Mouse (Mus musculus) intestine, embryonic 15.5 days (tissue): ENCODE data around the gene Cep89. TPM values are rescaled to one million over a fixed set of nuclear protein-coding genes. Genes with fewer than 3 reads are reported as not detected.

Source experiments
- ATAC-seq: fragments of 200-750 bp; cut with Nextera tagmentation; 2 replicates; pipeline ENCODE4 v1.8.0; 2017; ENCODE audit warnings: moderate TSS enrichment, moderate library complexity
- H3K27ac ChIP-seq: fragments of 300-500 bp; sonication (generic); 2 replicates; pipeline ENCODE4 v1.5.1; 2015; ENCODE audit warnings: mild to moderate bottlenecking, inconsistent platforms
- H3K27me3 ChIP-seq: fragments of 300-500 bp; sonication (generic); replicated peaks from 2 replicates; pipeline ENCODE4 v1.6.1; 2015; ENCODE audit warnings: inconsistent platforms
- H3K36me3 ChIP-seq: fragments of 300-500 bp; sonication (generic); 2 replicates; pipeline ENCODE4 v1.6.1; 2015; ENCODE audit warnings: inconsistent platforms
- H3K4me1 ChIP-seq: fragments of 300-500 bp; sonication (generic); replicated peaks from 2 replicates; pipeline ENCODE4 v1.6.1; 2015; ENCODE audit warnings: inconsistent platforms
- H3K4me2 ChIP-seq: fragments of 300-500 bp; sonication (generic); replicated peaks from 2 replicates; pipeline ENCODE4 v1.6.1; 2015; ENCODE audit warnings: mild to moderate bottlenecking, inconsistent platforms
- H3K4me3 ChIP-seq: fragments of 300-500 bp; sonication (generic); replicated peaks from 2 replicates; pipeline ENCODE4 v1.5.1; 2015; ENCODE audit warnings: inconsistent platforms
- H3K9ac ChIP-seq: fragments of 300-500 bp; sonication (generic); 2 replicates; pipeline ENCODE4 v1.6.1; 2015; ENCODE audit warnings: inconsistent platforms
- H3K9me3 ChIP-seq: fragments of 300-500 bp; sonication (generic); 2 replicates; pipeline ENCODE4 v1.6.1; 2016; ENCODE audit warnings: inconsistent platforms
- WGBS: fragments of 180-500 bp; shearing (Covaris S2); methylation state at CpG from one replicate; pipeline ENCODE4 v1.1.7; 2015; 5-methylcytosine and 5-hydroxymethylcytosine counted together
- polyA plus RNA-seq: library from polyadenylated mRNA; unstranded; fragments of >200 nt; fragmentation: Nextera tagmentation; extraction: Ambion mirVana; gene quantifications from 2 replicates; pipeline ENCODE4 v1.2.1, GENCODE M21; 2015

Gene Cep89
- polyA plus RNA-seq, 1 experiment from 2014 or later, result 43.2 TPM

- Histone ChIP-seq H3K4me1 (peaks cover 15% of the 10 kb centered on the region), H3K4me2 (no peak overlapping the region), H3K36me3 (0 out of 2 replicates have a peak, but pooled peaks cover 11% of the 10 kb centered on the region), H3K27ac (peak overlapping the region; percentile 14; the same call in 1 of the 2 replicates), H3K4me3 (no peak overlapping the region), H3K9ac (no peak overlapping the region), H3K27me3 (no peaks in the 10 kb centered on the region), H3K9me3 (no peaks in the 10 kb centered on the region)
- 57% methylated on average over 5 of the region's 5 CpGs for WGBS
- ATAC-seq, result no peak
Measured at GRCm38 (mm10) chr7:35392935-35393334, 3.9 kb upstream of the Cep89 start.

GRCm38 (mm10) chr7:35395734-35396456 is 940 bp upstream of the Cep89 start:
- H3K27ac ChIP-seq, result peak overlapping the region; percentile 66
- WGBS, result 10% methylated on average over 17 of the region's 17 CpGs
- ATAC-seq, result peak; percentile 27
- H3K9ac ChIP-seq, result peak overlapping the region; percentile 64
- peaks cover 17% of the 10 kb centered on the region for H3K4me1 ChIP-seq
- peaks cover 19% of the 10 kb centered on the region; the same call in 1 of the 2 replicates for H3K36me3 ChIP-seq
- peak overlapping the region; percentile 83 for H3K4me2 ChIP-seq
- H3K4me3 ChIP-seq, result peak overlapping the region; percentile 75
- no peaks in the 10 kb centered on the region for H3K9me3 ChIP-seq
- no peaks in the 10 kb centered on the region for H3K27me3 ChIP-seq

GRCm38 (mm10) chr7:35401169-35401568 is 4.3 kb downstream of the Cep89 start:
- 85% methylated on average over 4 of the region's 4 CpGs for WGBS
- no peak for ATAC-seq
- H3K4me3 ChIP-seq, result no peak overlapping the region

GRCm38 (mm10) chr7:35415226-35415625 is 18.4 kb downstream of the Cep89 start:
- Histone ChIP-seq H3K9ac (no peak overlapping the region), H3K9me3 (no peaks in the 10 kb centered on the region), H3K4me3 (no peak overlapping the region), H3K27ac (peak overlapping the region; percentile 89), H3K27me3 (no peaks in the 10 kb centered on the region), H3K4me2 (no peak overlapping the region), H3K36me3 (peaks cover 25% of the 10 kb centered on the region), H3K4me1 (peaks cover 5% of the 10 kb centered on the region; the same call in 1 of the 2 replicates)
- whole genome bisulfite sequencing, result 68% methylated on average over 5 of the region's 5 CpGs
- no peak for ATAC-seq

More at GRCm38 (mm10) chr7:35401169-35401568, 4.3 kb downstream of the Cep89 start:
- Histone ChIP-seq H3K36me3 (peaks cover 35% of the 10 kb centered on the region), H3K9me3 (no peaks in the 10 kb centered on the region), H3K27me3 (no peaks in the 10 kb centered on the region), H3K4me1 (peaks cover 10% of the 10 kb centered on the region), H3K27ac (no peak overlapping the region), H3K4me2 (no peak overlapping the region), H3K9ac (no peak overlapping the region)

- H3K4me3 ChIP-seq, result no peak overlapping the region
- peak overlapping the region; percentile 14; the same call in 1 of the 2 replicates for H3K9ac ChIP-seq
- WGBS, result 57% methylated on average over 9 of the region's 9 CpGs
- peak overlapping the region; percentile 40 for H3K4me2 ChIP-seq
- H3K27ac ChIP-seq, result peak overlapping the region; percentile 89
- peaks cover 5% of the 10 kb centered on the region; the same call in 1 of the 2 replicates for H3K4me1 ChIP-seq
- no peaks in the 10 kb centered on the region for H3K9me3 ChIP-seq
- peak; percentile 96 for ATAC-seq
- peaks cover 22% of the 10 kb centered on the region for H3K36me3 ChIP-seq
- no peaks in the 10 kb centered on the region for H3K27me3 ChIP-seq
Measured at GRCm38 (mm10) chr7:35415801-35416653, 19.2 kb downstream of the Cep89 start.

GRCm38 (mm10) chr7:35416654-35416948 is 19.8 kb downstream of the Cep89 start:
- no peak overlapping the region for H3K4me3 ChIP-seq
- ATAC-seq, result peak; percentile 80
- no peaks in the 10 kb centered on the region for H3K27me3 ChIP-seq
- H3K27ac ChIP-seq, result peak overlapping the region; percentile 89
- H3K36me3 ChIP-seq, result peaks cover 23% of the 10 kb centered on the region
- peaks cover 5% of the 10 kb centered on the region; the same call in 1 of the 2 replicates for H3K4me1 ChIP-seq
- H3K4me2 ChIP-seq, result peak overlapping the region; percentile 40; the same call in 1 of the 2 replicates
- 63% methylated on average over 5 of the region's 5 CpGs for WGBS
- H3K9me3 ChIP-seq, result no peaks in the 10 kb centered on the region
- H3K9ac ChIP-seq, result peak overlapping the region; percentile 14; the same call in 1 of the 2 replicates

GRCm38 (mm10) chr7:35423071-35423470 is 26.2 kb downstream of the Cep89 start:
- no peak overlapping the region for H3K4me3 ChIP-seq
- no peak overlapping the region for H3K4me2 ChIP-seq
- ATAC-seq, result no peak
- no peaks in the 10 kb centered on the region for H3K4me1 ChIP-seq
- no peaks in the 10 kb centered on the region for H3K27me3 ChIP-seq
- H3K9ac ChIP-seq, result no peak overlapping the region
- peaks cover 33% of the 10 kb centered on the region for H3K36me3 ChIP-seq
- H3K9me3 ChIP-seq, result no peaks in the 10 kb centered on the region
- 89% methylated on average over 10 of the region's 10 CpGs for WGBS
- no peak overlapping the region for H3K27ac ChIP-seq

- ATAC-seq, result peak; percentile 63; the same call in 1 of the 2 replicates
- no peaks in the 10 kb centered on the region for H3K9me3 ChIP-seq
- no peaks in the 10 kb centered on the region for H3K4me1 ChIP-seq
- no peak overlapping the region for H3K4me3 ChIP-seq
- H3K36me3 ChIP-seq, result peaks cover 21% of the 10 kb centered on the region
- H3K4me2 ChIP-seq, result no peak overlapping the region
- H3K27me3 ChIP-seq, result no peaks in the 10 kb centered on the region
- H3K27ac ChIP-seq, result no peak overlapping the region
- no peak overlapping the region for H3K9ac ChIP-seq
- WGBS, result 87% methylated on average over 10 of the region's 10 CpGs
Measured at GRCm38 (mm10) chr7:35428146-35428545, 31.3 kb downstream of the Cep89 start.

- Histone ChIP-seq H3K27ac (no peak overlapping the region), H3K9ac (no peak overlapping the region), H3K36me3 (peaks cover 27% of the 10 kb centered on the region), H3K4me3 (no peak overlapping the region), H3K27me3 (no peaks in the 10 kb centered on the region), H3K4me2 (no peak overlapping the region), H3K9me3 (no peaks in the 10 kb centered on the region), H3K4me1 (no peaks in the 10 kb centered on the region)
- ATAC-seq, result no peak
- WGBS, result 87% methylated on average over 9 of the region's 9 CpGs
Measured at GRCm38 (mm10) chr7:35435266-35435665, 38.4 kb downstream of the Cep89 start.

- peak; percentile 48 for ATAC-seq
- H3K9ac ChIP-seq, result no peak overlapping the region
- no peaks in the 10 kb centered on the region for H3K27me3 ChIP-seq
- 0 out of 2 replicates have a peak, but pooled peaks cover 5% of the 10 kb centered on the region for H3K4me1 ChIP-seq
- H3K36me3 ChIP-seq, result no peaks in the 10 kb centered on the region
- 32% methylated on average over 4 of the region's 4 CpGs for WGBS
- peak overlapping the region; percentile 77 for H3K27ac ChIP-seq
- H3K4me2 ChIP-seq, result peak overlapping the region; percentile 15; the same call in 1 of the 2 replicates
- no peak overlapping the region for H3K4me3 ChIP-seq
- no peaks in the 10 kb centered on the region for H3K9me3 ChIP-seq
Measured at GRCm38 (mm10) chr7:35447501-35447900, 50.7 kb downstream of the Cep89 start.

GRCm38 (mm10) chr7:35447996-35448846 is 51.4 kb downstream of the Cep89 start, which contains the start of gene Slc7a9:
Gene Slc7a9 (plus strand): TSS chr7:35448796.
- peak within 1 kb of the TSS; percentile 77 for H3K27ac ChIP-seq
- H3K4me1 ChIP-seq, result 0 out of 2 replicates have a peak, but pooled peaks cover 5% of the 10 kb centered on the region
- ATAC-seq, result peak; percentile 91
- H3K27me3 ChIP-seq, result no peaks in the 10 kb centered on the region
- 16% methylated on average over 15 of the region's 15 CpGs for WGBS
- H3K4me3 ChIP-seq, result peak within 1 kb of the TSS; percentile 15
- H3K4me2 ChIP-seq, result peak within 1 kb of the TSS; percentile 36
- no peak within 1 kb of the TSS for H3K9ac ChIP-seq
- H3K9me3 ChIP-seq, result no peaks in the 10 kb centered on the region
- H3K36me3 ChIP-seq, result no peaks in the 10 kb centered on the region
